Mouse (Mus musculus) activated CD4-positive, CD25-positive, alpha-beta regulatory T cell, adult 4 months (primary cell): ENCODE measurements around the gene Hist2h3c1. TPM values are rescaled to one million over a fixed set of nuclear protein-coding genes. Genes with fewer than 3 reads are reported as not detected.

Experiments
- ATAC-seq: one replicate; pipeline ENCODE4 v1.8.0; 2017
- polyA plus RNA-seq, 2 experiments: library from polyadenylated mRNA; unstranded; fragments of 100-300 nt; shearing (Covaris generic); gene quantifications; one replicate each; pipeline ENCODE4 v1.2.1; 2017

Hist2h3c1 gene
- polyA plus RNA-seq, 2 experiments from 2014 or later, result not detected

DNA sequence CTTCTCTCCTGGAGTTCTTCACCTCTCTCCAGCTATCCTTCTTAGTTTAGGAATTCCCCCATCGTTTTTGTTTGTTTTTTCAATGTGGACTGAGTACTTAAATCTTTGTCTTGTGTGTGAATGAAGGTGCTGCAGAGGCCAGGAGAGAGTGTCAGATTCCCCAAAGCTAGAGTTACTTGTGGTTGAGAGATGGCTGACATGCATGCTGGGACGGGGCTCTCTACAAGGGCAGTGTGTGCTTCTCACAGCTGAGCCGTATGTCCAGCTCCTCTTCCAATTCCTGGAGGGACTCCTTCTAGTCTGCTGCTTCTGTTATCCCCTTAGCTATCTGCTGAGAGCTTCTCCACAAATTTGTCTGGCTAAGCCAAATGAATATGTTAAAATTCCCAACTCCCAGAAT lies 10.6 kb upstream of the Hist2h3c1 start:
- no peak for ATAC-seq

DNA sequence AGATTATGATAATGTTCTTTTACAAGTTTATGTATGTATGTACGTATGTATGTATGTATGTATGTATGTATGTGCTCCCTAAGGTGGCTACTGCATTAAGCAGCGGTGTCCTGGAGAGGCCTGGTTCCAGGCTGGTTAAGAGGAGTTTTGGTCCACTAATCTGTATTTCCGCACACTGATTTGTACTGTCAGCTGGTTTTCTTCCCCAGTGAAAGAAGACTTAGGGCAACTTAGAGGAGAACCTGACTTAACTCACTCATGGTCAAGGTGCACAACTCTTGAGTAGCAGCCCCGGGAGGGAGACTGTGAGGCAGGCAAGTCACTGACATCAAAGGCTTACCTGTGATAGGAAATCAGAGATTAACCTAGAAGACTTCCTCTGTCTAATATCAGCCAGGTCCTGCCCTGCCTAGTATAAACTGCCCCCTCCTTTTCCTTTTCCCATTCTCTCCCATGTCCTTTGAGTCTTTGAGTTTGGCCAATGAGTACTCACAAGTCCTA lies 9.6 kb upstream of the Hist2h3c1 start:
- ATAC-seq, result no peak

DNA sequence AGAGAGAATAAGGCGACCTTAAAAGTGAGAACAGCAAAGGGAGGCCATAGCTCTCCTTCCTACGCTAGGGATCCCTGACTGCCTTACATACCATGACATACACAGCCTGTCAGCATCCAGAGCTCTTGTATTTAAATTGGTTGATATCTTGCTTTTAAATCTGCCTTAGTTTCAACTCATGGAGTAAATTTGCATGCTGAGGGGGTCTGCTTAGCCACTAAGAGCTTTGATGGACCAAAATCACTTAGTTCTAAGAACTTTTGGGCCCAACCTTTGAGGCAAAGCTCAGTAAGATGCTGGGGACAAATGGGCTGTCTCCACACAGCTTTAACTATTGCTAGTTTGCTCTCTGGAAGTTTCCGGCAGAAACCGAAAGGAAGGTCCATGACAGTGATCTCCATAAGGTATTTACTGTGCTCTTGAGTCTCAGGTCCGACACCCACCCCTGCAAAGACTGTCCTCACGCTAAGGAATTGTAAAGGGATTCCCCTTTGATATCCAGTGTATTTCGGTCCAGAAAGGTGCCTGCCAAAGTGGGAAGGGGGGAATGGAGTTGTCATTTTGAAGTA lies 9.1 kb upstream of the Hist2h3c1 start:
- no peak for ATAC-seq

DNA sequence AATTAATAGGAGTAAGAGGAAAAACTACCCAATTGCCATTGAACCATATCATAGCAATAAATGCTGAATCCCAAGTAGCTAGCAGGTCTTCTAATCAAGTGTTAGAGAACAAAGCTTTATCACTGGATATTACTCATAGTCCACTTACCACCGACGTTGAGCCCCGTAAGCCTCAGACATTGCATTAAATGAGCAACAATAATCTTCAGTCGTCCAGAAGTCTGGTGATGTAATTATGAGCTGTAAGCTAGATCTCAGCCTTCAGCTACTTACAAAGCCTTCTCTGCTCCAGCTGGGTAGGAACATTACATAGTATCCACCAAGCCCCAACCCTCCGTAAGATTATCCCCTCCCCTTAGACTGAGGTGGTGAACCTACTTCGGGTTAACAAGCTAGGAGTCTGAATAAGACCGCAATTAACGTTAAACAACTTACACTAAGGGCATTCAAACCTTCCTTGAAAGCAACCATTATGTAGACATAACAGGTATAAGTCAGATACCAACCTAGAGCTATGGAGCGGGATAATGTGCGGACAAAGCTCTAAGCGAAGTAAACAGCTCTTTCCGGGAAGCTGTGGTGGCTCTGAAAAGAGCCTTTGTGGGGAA lies 8.5 kb upstream of the Hist2h3c1 start:
- no peak for ATAC-seq

DNA sequence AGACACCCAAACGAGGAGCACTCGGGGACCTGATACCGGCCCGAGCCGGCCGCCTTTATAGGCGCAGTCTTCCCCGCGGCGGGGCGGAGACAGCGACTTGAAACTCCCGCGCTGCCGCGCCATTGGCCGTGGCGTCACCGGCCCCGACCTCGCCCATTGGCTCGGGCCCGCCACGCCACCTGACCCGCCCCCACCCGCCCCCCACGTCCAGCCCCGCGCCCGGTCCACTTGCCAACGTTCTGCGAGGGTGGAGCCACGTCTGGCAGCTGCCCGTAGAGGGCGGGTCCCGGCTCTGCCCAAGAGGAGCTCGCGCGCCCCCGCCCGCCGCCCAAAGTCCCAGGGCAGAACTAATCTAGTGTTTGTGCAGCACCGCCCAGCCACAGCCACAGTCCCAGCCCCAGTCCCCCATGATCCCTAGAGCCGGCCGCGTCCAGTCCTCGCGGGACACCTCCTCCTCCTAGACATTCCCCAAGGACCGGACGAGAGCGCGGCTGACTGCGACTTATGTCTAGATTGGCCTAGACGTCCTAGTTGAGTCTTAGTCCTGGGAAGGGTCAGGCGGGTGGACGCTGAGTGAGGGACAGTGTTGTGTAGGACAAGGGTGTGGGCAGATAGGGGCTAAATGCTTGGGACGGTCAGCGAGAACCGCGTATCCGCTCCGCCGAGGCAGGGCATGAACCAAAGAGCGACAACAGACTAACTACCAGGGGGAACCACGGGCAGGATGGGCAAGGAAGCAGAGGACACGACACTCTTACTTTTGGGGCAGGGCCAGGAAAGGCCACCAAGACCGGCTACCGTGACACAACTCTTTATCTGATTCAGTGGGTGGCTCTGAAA lies 7.3 kb upstream of the Hist2h3c1 start, which contains the start of gene Hist2h3c2:
Gene Hist2h3c2, minus strand, starts transcription at position 174 of the 840 bp plus-strand sequence.
- ATAC-seq, result peak; percentile 67

DNA sequence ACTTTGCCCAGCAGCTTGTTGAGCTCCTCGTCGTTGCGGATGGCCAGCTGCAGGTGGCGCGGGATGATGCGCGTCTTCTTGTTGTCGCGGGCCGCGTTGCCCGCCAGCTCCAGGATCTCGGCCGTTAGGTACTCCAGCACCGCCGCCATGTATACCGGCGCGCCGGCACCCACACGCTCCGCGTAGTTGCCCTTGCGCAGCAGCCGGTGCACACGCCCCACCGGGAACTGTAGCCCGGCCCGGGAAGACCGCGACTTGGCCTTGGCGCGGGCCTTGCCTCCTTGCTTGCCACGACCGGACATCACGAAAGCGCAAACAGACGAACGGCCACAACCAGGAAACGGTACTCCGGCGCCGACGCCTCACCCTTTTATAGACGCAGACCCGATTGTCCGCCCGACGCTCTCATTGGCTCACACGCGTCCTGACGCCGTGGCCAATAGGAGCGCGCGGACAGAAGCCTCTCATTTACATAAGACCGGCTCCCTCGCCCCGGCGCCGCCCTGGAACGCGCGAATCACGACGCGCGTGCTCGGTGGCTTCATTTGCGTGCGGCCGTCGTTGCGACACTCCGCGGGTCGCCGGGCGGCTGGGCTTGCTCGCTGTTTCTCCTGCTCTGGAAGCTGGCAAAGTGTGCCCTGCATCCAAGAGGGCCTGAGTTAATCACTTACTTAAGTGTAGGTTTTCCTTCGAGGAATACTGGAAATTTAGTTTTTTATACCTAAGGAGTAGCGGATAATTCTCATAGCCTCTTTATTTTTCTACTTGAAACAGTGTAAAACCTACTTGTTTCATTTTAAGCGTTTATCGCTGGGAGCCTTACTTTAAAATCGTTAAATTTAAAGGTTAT lies 6.3 kb upstream of the Hist2h3c1 start, which contains the start of gene Hist2h2aa2:
Gene Hist2h2aa2, minus strand, starts transcription at position 328 of the 850 bp plus-strand sequence.
- ATAC-seq, result peak; percentile 75

DNA sequence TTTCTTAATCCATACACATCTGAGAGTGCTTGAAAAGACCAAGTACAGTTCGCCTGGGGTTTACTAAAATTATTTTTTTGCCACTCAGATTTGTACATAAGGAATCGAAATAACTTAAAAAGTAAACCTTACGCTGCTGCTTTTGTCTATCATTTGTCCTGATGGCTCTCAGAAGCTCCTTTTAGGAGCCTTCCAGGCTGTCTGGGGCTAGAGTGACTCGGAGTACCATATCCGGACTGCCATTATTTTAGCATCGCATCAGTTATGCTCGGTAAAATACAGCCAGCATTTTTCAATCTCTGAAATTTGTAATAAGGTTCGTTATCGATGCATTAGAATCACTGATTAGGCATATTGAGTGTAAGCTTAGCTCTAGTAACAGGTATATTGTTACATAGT lies 5.7 kb upstream of the Hist2h3c1 start:
- ATAC-seq, result no peak

DNA sequence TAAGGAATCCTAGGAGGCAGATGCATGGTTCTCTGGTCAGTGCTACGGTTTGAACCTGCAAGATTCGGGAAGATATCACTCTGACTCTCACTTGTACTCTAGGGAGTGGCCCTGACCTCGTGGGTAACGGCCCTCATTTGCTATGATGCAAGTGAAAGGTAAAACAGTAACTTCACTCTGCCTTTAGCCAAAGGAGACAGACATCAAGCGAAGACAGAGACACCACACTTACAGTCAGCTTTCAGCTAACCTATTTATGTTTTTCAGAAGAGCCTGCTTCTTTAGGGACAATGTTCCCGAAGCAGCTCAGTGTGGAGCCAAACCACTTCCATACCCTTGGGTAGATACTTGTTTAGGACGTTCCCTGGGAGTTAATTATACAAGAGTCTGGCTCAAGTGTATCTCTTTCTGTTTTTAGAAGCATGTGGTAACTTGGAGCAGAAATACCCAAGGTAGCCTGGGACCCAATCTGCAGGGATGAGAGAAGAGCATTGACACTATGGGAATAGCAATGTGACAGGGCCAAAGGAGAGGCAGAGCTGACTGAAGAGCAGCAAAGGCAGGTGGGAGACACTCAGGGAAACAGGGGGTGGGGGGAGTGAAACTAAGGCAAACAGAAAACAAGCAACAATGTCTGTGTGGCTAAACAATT lies 2.4 kb upstream of the Hist2h3c1 start:
- no peak for ATAC-seq

DNA sequence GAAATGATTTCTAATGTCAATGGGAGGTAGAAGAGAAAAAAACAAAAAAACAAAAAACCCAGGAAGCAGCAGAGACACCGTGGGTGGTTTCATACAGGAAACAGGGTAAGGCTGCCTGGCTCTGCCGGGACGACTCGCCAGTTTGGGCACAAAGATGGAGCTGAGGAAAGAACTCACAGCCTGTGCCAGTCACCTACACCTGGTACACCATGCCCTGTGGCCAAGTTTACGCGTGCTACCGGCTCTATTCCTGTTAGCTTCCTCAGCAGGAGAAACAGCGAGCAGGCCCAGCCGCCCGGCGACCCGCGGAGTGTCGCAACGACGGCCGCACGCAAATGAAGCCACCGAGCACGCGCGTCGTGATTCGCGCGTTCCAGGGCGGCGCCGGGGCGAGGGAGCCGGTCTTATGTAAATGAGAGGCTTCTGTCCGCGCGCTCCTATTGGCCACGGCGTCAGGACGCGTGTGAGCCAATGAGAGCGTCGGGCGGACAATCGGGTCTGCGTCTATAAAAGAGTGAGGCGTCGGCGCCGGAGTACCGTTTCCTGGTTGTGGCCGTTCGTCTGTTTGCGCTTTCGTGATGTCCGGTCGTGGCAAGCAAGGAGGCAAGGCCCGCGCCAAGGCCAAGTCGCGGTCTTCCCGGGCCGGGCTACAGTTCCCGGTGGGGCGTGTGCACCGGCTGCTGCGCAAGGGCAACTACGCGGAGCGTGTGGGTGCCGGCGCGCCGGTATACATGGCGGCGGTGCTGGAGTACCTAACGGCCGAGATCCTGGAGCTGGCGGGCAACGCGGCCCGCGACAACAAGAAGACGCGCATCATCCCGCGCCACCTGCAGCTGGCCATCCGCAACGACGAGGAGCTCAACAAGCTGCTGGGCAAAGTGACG lies 1.2 kb upstream of the Hist2h3c1 start, which contains the start of gene Hist2h2aa1:
Gene Hist2h2aa1, plus strand, starts transcription at position 495 of the 884 bp plus-strand sequence.
- peak; percentile 74 for ATAC-seq

DNA sequence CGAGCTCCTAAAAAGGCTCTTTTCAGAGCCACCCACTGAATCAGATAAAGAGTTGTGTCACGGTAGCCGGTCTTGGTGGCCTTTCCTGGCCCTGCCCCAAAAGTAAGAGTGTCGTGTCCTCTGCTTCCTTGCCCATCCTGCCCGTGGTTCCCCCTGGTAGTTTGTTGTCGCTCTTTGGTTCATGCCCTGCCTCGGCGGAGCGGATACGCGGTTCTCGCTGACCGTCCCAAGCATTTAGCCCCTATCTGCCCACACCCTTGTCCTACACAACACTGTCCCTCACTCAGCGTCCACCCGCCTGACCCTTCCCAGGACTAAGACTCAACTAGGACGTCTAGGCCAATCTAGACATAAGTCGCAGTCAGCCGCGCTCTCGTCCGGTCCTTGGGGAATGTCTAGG lies 467 bp upstream of the Hist2h3c1 start:
- ATAC-seq, result peak; percentile 33

DNA sequence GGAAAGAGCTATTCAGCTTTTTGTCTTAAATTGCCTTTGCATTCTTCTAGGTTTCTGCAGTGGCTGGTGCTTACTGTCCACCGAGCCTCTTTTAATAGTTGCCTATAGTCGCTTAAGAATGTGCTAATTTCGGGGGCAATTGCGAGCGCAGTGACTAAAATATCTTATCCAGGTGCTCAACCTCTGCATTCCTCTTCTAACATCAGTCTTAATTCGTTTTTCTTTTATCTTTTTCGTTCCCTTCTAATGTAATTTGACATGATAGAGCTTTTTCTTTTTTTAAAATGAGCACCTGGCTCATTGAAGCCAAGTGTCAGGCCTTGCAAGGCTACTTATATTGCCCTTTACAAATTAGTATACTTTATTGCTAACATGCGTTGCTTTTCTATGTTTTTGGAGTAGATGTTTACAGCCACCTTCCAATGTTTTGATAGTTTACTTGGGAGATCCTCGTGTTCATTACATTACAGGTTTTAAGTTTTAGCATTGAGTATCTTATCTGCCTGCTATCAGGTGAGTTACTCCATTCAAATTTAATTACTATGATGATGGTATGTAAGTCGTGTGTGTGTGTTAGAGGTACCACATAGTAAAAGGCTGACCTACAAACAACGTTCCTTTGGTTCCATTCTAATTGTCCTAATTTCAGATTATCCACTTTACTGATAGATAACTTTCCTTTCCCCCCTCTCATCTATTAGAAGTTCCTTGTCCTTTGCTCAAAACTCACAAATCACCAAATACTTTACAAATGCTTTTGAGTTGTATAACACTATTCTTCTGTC lies 1.1 kb downstream of the Hist2h3c1 start:
- no peak for ATAC-seq

DNA sequence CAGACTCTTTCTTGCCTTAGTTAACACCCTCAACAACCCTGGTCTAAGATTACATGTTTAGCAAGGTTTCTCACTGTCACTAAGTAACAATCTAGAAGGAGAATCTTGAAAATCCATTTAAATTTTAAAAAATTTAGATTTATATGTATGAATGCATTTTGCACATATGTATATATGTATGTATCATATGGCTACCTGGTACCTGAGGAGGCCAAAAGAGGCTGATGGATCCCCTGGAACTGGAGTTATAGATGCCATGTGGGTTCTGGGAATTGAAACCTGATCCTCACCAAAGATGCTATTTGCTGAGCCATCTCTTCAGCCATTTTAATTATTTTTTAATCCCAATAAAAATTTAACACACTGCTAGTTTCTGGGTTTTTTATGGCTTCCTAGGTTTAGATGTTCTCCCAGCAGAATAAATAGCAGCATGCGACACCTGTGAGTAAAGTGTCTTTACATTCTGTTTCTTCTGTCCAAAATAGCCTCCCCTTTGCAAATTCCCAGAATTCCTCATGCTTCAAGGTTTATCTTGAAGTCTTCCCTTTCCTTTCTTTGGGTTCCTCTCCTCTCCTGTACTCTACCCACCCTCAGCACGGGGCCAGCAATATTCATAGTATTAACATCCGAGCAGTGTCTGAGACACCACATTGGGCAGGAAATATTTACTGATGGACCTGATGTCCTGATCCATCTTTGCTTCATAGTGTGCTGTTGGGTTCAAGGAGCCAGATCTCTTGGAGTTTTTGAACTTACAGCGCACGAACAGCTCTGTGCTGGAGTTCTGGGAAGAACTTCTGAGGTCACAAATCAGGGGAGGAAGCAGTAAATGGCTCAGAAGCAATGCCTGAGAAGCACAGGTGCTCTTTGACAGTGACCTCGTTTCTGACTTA lies 1.9 kb downstream of the Hist2h3c1 start:
- no peak for ATAC-seq

DNA sequence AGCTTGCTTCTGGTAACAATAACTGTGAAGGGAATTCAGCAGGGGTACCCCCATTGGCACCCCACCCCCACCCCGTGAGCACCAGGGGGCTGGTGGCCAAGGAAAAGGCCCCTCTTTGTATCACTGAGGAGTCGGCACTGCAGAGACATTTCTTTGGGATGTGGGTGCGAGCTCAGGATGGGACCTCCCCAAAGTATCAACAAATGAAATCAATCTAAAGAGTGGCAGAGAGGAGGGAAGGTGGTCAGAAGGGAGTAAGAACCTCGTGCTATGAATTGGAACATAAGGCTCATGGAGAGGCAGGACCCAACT lies 2.5 kb downstream of the Hist2h3c1 start:
- no peak for ATAC-seq

DNA sequence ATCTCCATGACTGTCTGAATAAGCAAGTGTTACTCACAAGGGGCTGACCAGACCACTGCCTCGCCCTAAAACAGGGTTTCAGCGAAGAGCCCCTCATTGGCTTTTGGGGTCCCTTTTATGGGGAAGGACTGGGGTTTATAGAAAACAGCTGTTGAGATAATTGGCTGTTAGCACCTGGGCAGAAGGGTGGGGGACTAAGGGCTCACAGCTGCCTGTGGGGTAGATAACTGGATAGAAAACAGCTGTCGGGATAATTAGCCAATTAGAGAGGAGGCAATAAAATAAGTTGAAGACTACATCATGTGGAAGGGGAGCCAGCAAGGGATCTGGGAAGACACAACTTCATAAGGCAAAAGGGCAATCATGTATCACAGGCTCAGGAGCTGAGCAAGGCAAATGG lies 4.4 kb downstream of the Hist2h3c1 start:
- ATAC-seq, result no peak

DNA sequence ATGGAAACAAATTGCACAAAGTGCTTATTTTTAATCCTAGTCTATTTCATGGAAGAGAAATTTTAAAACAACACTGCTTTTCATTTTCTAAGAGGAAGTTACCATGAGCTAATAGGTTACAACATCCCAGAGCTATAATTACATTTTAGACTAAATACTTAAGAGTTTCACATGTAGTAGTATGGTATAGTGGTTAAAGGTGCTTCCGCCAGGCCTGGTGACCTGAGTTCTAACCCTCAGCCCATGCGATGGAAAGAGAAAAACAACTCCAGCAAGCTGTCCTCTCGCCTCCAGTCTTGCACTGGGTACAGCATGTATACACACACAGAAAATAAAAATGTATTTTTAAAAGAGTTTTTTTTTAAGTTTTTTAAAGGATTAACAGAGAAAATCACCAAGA lies 5.3 kb downstream of the Hist2h3c1 start:
- ATAC-seq, result no peak

DNA sequence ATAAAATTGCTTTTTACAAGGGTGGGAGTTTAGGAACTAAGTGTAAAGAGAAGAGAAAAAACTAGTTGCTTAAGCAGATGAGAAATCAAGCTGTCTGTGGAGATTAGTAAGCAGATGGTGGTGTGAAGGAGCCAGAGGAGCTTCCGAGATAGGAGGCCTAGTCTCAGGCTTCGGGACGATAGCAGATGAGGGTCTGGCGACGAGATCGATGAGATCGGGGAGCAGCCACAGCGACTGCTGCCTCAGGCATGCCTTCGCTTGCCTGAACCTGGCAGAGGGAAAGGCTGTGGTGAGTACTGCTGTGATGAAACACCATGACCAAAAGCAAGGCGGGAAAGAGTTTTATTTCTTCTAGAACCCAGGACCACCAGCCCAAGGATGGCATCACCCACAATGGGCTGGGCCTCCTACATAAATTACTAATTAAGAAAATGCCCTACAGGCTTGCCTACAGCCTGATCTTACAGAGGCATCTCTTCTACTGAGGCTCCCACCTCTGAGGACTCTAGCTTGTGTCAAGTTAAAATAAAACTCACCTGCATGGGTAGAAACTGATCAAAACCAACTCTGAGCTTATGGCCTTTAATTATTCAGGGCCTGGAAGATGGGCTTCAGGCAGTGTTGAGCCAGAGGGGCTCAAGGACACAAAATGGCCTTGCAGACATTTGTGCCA lies 8.3 kb downstream of the Hist2h3c1 start:
- no peak for ATAC-seq

DNA sequence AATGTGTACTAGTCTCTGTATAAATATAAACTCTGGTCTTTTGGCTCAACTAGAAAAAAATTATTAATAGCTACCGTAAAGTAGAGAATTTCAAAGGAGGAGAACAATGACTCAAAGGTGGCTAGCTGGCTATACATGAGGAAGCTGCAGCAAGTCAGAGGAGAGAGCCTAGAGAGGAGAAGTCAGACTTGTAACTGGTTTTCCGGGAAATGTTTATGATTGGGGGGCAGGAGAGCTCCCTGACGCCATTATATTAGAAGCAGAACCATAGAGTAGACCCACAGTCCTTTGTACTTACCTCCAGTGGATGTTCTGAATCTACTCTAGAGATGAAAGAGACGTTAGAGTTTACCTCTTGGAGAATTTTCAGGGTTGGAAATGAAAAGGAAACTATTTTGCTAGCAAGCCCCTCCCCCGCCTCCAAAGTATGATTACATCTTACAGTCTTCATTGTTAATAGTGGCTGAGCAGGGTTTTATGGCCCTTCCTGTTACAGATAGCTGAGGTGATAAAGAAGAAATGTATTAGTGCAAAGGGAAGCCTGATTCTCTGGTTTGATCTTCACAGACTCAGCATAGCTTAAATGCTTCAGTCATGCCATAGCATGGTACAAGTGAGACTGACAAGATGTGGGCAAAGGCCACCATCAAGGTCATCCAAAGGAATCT lies 9.6 kb downstream of the Hist2h3c1 start:
- ATAC-seq, result no peak

DNA sequence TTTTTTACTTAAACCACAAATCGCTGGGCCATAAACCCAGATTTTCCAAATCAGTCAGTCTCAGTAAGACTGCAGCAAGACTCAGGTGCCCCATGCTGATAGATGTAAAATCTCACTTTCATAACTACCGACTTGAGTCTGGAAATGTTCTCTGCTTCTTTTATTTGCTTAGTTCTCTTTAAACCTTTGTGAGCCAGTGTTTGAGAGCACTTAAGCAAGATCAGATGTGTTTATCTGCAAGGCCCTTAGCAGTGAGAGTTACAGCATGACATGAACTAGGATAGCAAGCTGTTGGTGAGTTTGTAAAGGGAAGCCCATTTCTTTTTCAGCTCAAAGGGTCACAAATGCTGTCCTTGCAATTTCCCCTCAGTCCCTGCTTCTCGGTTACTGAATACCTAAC lies 10.7 kb downstream of the Hist2h3c1 start:
- ATAC-seq, result no peak
